Mouse (Mus musculus): Measurements from ENCODE around the gene Kazn.

Kazn gene

GRCm38 (mm10) chr4:142117993-142118392 lies 121.2 kb downstream of the Kazn start:
- DNase-seq (ENCODE audit: low read depth): no peak

- no peak for DNase-seq (ENCODE audit: low read depth)
Measured at GRCm38 (mm10) chr4:142113306-142113705, 125.9 kb downstream of the Kazn start.

- DNase-seq (ENCODE audit: low read depth): no peak
Measured at GRCm38 (mm10) chr4:142103081-142103671, 136.0 kb downstream of the Kazn start.

- no peak for DNase-seq (ENCODE audit: low read depth)
Measured at GRCm38 (mm10) chr4:142098303-142098702, 140.9 kb downstream of the Kazn start.

- no peak for DNase-seq (ENCODE audit: low read depth)
Measured at GRCm38 (mm10) chr4:142097871-142098270, 141.3 kb downstream of the Kazn start.

GRCm38 (mm10) chr4:142095513-142096241 lies 143.5 kb downstream of the Kazn start:
- DNase-seq (ENCODE audit: low read depth): no peak

- DNase-seq (ENCODE audit: low read depth): no peak
Measured at GRCm38 (mm10) chr4:142094386-142094785, 144.8 kb downstream of the Kazn start.

- no peak for DNase-seq (ENCODE audit: low read depth)
Measured at GRCm38 (mm10) chr4:142091100-142091499, 148.1 kb downstream of the Kazn start.

GRCm38 (mm10) chr4:142089966-142090365 lies 149.2 kb downstream of the Kazn start:
- no peak for DNase-seq (ENCODE audit: low read depth)

- no peak for DNase-seq (ENCODE audit: low read depth)
Measured at GRCm38 (mm10) chr4:142088836-142089235, 150.4 kb downstream of the Kazn start.

- DNase-seq (ENCODE audit: low read depth): no peak
Measured at GRCm38 (mm10) chr4:142088409-142088808, 150.8 kb downstream of the Kazn start.

- no peak for DNase-seq (ENCODE audit: low read depth)
Measured at GRCm38 (mm10) chr4:142084936-142085563, 154.2 kb downstream of the Kazn start.

- DNase-seq (ENCODE audit: low read depth): no peak
Measured at GRCm38 (mm10) chr4:142084131-142084899, 154.9 kb downstream of the Kazn start, which contains the start of gene Tmem51. Gene Tmem51 (minus strand): TSS chr4:142084304.

GRCm38 (mm10) chr4:142083762-142084130 lies 155.5 kb downstream of the Kazn start:
- peak; percentile 13 for DNase-seq (ENCODE audit: low read depth)

- DNase-seq (ENCODE audit: low read depth): no peak
Measured at GRCm38 (mm10) chr4:142083193-142083592, 156.0 kb downstream of the Kazn start.

GRCm38 (mm10) chr4:142082703-142083102 lies 156.5 kb downstream of the Kazn start:
- no peak for DNase-seq (ENCODE audit: low read depth)

- DNase-seq (ENCODE audit: low read depth): no peak
Measured at GRCm38 (mm10) chr4:142081631-142082283, 157.4 kb downstream of the Kazn start.

- DNase-seq (ENCODE audit: low read depth): no peak
Measured at GRCm38 (mm10) chr4:142080901-142081630, 158.1 kb downstream of the Kazn start.

- no peak for DNase-seq (ENCODE audit: low read depth)
Measured at GRCm38 (mm10) chr4:142080487-142080767, 158.8 kb downstream of the Kazn start.

- no peak for DNase-seq (ENCODE audit: low read depth)
Measured at GRCm38 (mm10) chr4:142079629-142080486, 159.3 kb downstream of the Kazn start.

Data from naive thymus-derived CD4-positive, alpha-beta T cell, adult 2 months (primary cell).